Mouse (Mus musculus): ENCODE results near the gene Chmp1a.
"Not testable (repeated sequence)": the region's sequence is repeated elsewhere in the genome, so short reads cannot be mapped to it uniquely, and the experiment has no call there.

Gene Chmp1a

DNA sequence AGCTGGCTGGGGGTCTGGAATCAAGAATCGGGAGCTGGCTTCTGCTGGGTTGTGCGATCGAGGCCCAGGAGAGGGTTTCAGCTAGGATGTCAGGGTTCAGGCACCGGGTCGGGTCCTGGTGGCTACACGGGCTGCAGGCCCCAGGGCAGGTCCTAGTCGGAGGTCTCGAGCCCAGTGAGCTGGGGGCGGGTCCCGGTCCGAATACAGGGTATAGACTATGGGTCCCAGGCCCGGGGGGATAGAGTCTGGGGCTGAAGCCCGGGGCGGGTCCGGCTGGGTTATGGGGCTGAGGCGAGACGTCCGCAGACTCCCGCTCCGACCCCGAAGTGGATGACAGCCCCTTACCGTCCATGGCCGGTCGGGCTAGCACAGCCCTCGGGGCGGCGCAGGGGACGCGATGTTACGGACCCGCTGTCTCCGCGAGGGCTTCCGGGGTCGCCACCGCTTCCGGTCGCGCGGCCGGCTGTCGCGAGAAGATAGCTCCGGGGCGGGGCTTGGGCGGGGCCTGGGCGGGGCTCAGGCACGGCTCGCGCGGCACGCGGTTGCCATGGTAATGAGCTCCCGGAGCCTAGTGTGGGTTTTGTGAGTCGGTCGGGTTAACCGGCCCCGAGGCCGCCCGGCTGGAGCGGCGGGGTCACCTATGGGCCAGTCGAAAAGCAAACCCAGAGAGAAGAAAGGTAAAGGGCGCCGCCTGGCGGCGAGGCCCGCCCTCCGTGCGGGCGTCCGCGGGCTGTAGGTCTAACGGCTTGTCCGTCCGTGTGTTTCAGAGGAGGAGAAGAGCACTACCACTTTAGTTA lies at the start of gene Chmp1a, which contains the start of gene Spata33:
Gene Chmp1a, minus strand, starts transcription at position 443 of the 797 bp plus-strand sequence.
Gene Spata33, plus strand, starts transcription at position 512 of the 797 bp plus-strand sequence.
- DNase-seq (ENCODE audit: extremely low spot score, low read depth, low spot score) = peak; percentile 79

DNA sequence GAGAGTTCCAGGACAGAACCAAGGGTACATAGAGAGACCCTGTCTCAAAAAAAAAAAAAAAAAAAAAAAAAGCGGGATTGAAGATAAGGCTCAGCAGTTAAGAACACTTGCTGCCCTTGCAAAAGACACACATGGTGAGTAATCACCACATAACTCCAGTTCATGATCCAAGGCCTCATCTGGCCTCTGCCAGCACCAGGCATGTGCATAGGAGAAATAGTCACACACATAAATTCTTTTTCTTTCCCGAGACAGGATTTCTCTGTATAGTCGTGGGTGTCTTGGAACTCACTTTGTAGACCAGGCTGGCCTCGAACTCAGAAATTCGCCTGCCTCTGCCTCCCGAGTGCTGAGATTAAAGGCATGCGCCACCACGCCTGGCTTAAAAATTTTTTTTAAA lies 45.0 kb upstream of the Chmp1a start:
- DNase-seq (ENCODE audit: extremely low spot score, low read depth, low spot score) = not testable (repeated sequence)

DNA sequence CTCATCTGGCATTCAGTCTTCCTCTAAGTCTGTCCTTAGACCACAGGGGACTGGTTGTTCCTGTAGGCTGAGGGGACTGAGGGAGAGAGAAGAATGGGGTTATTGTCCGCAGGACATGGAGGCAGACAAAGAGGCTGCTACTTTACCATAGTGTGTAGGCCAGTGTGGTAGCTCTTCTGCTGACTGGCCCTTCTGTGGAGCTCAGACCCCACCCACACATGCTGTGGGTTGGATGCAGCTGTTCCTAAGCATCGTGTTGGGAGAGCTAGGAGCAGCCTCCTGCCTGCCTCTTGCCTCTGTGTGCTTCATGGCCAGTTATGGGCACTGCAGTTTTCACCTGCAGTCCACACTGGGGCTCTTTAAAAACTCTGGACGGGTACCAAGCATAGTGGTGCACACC lies 44.6 kb upstream of the Chmp1a start:
- no peak for DNase-seq (ENCODE audit: extremely low spot score, low read depth, low spot score)

DNA sequence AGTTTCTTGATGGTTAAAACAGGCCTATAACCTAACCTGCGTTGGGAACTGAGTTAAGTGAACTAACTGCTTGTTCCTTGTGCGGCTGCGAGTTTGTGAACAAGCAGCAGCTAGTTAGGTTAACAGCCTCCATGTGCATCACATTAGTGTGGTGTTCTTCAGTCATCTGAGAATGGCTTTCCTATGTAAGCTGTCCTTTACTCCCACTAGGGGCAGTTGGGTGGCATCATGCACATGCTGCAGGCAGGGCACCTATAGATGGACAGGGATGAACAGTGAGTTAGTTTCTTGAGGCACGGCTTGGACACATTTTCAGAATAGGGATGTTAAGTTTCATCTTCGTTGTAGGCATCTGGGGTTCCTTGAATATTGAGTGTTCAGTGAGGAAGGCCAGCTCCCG lies 42.6 kb upstream of the Chmp1a start:
- no peak for DNase-seq (ENCODE audit: extremely low spot score, low read depth, low spot score)

DNA sequence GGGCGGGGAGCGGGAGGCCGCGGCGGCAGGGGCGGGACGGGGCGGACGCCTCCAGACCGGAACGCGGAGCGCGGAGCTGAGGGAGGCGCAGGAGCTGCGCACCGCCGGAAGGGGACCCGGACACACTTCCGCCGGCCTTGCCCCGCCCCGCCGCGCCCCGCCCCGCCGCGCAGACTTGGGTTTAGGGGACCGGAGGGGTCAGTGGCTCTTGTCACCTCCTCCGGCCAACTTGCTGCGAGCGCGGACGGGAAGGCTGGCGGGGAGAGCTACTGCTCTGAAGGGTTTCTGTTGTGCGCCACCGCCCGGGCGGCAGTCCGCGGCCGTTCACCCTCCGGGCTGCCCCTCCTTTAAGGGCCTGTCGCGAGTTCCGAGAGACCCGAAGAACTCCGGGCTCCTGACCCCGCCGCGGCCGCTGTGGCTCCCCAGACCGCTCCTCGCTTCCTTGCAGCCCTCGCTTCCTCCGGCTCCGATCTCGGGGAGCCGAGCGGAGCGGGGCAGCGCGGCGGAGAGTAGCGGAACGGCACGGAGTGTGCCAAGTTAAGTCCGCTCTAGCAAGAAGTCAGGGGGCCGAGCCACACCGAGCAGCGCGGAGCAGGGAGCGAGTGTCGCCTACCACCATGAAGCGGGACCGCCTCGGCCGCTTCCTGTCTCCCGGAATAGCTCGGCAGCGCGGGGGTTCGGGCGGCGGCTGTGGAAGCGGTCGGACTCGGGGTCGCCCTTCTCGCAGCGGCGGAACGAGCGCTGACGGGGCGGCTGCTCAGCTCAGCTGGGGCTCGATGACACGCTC lies 41.7 kb upstream of the Chmp1a start, which contains the start of the genes Zfp276 and Vps9d1:
Gene Zfp276, plus strand, starts transcription at position 97 of the 787 bp plus-strand sequence.
Gene Vps9d1, minus strand, starts transcription at position 250 of the 787 bp plus-strand sequence.
- no peak for DNase-seq (ENCODE audit: extremely low spot score, low read depth, low spot score)

DNA sequence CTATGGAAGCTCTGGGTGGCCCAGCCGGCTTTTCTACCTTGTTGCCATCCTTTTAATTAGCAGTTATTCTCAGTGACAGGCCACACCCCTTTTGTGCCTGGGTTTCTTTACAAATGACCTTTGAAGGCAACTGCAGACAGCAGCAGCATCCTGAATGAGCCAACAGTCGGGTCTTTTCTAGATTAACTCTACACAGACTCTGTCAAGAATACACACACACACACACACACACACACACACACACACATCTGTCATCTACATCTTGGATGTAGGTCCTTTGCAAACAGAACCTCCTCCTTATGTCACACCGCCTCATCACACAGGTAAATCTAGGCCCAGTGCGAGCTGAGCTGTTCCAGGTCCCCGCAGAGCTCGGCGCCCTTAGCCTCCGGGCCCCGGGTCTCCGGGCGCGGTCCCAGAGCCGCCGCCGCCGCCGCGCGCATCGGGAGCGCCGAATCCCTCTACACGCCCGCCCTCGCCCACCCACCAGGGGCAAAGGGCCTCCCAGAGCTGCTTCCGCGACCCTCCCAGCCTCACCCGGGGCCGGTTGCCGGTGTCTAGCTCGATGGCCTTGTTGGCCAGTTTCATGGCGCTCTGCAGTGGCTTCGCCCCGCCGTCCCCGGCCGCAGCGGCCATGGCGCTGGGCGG lies 41.0 kb upstream of the Chmp1a start:
- no peak for DNase-seq (ENCODE audit: extremely low spot score, low read depth, low spot score)

DNA sequence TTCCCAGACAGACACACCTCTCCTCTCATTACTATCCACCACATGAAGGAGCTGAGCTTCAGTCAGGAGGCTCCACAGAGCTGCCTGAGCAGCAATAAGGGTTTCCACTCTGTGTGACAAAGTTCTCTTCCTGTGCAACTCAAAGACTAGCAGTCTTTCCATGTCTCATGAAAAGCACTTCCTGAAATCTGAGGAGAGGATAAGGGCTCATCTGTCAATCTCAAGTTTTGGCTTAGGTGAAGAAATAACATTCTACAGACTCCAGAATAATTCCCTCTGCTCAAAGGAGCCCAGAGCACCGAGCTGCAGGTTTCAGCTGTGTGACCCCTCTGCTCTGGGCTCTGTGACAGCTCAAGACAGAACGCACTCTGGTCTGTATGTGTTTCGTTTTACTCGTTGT lies 40.4 kb upstream of the Chmp1a start:
- DNase-seq (ENCODE audit: extremely low spot score, low read depth, low spot score) = no peak

DNA sequence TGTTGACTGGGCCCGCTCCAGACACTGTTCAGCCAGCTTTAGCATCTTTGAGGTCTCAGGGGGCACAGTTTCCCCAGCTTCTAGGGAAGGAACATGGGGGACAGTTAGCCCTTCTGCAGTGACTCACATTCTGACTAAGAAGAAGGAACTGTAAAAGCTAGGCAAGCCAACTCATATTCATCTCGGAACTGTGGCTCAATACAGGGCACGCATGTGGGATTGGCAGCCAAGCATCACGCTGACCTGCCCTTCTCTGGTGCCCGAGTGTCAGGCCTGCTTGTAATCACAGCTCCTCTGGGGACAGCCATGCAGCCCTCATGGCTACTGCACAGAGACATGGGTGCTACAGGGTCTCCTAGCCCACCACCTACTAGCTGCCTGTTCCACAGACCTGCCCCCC lies 38.4 kb upstream of the Chmp1a start:
- DNase-seq (ENCODE audit: extremely low spot score, low read depth, low spot score) = no peak

DNA sequence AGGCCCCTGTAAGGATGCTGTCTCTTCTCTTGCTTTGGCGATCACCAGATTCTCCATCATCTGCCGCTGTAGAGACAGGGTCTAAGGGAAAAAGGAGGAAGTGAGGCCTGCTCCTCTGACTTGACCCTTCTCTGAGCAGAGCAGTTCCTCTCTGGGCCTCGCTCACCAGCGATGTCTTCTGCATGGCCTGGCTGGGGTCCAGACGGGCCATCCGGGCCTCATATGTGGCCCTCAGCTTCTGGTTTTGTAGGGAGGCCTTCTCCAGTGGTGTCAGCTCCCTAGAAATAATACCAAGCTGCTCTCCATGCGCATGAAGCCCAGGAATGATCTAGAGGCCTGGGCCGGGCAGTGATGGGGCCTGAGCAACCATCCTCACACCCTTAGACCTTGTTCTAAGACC lies 36.0 kb upstream of the Chmp1a start:
- no peak for DNase-seq (ENCODE audit: extremely low spot score, low read depth, low spot score)

DNA sequence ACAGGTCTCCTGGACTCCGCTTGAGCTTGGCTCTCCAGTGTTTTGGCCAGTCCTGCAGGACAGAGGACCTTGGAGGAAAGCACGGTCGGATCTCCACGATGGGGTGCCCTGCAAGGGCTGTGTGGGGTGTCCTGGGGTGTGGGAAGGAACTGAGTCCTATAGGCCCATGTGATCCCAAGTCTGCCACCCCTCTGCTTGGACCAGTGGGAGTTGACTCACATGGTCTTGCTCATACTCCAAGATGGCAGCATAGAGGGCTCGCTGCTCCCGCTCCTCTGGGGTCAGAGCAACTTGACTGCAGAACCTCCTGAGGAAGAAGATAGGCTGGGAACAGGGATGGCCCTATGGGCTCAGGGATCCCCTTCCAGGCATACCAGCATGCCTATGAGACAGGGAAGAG lies 35.2 kb upstream of the Chmp1a start:
- DNase-seq (ENCODE audit: extremely low spot score, low read depth, low spot score) = no peak

DNA sequence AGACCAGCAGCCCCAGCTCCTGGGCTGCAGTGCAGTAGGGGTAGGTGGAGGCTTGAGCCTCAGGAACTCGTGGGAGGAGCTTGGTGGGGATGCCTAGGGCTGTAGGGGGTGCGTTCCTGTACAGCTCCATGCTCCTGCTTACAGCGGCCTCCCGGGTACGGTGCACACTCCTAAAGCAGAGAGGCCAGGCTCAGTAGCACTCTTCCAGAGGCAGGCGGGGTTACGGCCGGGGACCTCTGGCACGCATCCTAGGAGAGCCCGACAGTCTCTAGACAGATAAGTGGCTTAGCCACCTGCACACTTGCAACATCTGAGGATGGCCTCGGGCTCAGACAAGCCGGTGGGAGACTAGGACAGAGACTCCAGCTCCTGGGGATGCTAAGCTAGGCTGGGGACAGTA lies 33.0 kb upstream of the Chmp1a start:
- DNase-seq (ENCODE audit: extremely low spot score, low read depth, low spot score) = no peak

DNA sequence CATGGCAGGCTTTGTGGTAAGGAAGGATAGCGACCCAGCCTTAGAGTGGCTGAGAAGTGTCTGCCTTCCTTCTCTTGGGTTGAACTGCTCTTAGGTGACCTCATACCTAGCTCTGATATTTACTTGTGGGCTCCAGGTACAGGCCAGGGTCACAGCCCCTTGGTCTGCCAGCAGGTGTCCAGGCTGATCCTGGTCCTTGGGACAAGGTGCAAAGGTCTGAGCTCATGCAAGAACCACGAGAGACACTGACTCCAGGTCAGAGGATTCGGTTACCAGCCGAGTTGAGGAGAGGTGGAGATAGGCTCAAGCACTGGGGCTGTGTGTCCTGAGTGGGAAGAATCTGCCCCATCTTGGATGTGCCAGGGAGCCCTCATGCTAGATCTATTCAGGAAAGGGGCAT lies 31.8 kb upstream of the Chmp1a start:
- DNase-seq (ENCODE audit: extremely low spot score, low read depth, low spot score) = no peak

DNA sequence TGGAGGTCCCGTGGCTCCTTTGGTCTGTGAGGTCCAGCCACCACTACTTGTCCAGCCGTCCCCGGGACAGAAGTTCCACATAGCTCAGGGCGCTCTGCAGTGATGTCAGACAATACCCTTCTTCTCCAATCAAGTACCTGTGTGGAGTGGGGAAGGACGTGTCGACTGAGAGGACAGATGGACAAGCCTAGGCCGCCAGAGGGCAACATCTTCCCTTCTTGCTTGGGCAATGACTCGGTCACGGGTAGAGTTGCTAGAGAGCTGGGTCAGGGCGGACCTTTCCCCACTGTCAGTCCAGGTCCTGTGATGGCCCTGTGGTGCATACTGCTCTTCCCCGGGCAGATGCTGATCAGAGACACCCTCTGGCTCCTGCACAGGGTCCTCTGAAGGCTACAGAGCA lies 30.5 kb upstream of the Chmp1a start:
- no peak for DNase-seq (ENCODE audit: extremely low spot score, low read depth, low spot score)

DNA sequence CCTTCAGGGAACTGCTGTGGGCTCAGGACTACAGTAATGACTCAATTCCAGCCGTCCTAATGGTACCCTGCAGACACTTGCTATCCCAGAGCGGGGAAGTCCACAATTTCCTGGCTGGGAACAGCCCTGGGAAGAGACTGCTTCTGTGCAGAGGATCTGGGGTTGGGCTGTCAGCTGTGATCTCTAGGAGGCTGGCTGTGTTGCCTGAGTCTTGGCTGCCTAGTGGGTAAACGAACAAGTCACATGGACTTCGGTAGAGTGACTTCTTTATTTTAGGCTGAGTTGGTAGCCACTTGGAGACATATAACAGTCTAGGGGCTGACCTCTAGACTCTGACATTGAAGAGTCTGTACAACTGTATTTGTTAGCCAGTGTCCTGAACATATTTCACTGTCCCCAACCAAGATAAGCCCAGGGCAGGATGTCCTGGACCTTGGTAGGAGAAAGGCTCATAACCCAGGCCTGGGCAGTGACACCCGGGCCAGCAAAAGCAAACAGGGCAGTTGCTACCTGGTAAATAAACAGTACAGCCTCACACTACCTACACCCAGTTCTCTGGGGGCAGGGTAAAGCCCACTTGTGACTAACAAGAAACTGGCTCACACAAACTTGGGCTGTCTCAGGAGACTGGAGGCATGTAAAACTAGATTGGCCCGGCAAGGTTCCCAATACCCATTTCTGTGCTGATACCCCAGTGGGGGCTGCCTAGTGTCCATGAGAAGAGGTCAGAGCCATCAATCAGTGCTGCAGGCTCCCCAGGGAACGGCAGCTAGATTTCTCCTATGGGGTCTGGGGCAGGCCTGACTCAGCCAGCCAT lies 29.8 kb upstream of the Chmp1a start:
- DNase-seq (ENCODE audit: extremely low spot score, low read depth, low spot score) = no peak

DNA sequence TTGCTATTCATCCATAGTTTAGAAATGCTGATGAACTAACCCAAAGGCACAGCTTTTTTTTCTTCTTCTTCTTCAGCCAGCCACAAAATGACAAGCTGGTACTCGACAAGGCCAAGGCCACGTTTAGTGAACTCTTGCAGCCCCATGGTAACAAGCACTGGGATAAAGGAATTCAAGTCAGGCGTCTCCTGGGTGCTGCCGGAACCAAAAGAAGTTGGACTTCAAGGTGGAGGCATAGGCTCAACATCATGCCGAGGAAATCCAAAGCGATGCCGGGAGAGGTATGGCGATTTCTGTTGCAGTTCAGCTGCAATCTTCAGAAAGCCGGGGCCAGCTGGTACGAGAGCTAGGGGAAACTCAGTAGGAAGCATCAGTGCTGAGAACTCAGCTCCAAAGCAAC lies 26.8 kb upstream of the Chmp1a start:
- no peak for DNase-seq (ENCODE audit: extremely low spot score, low read depth, low spot score)

DNA sequence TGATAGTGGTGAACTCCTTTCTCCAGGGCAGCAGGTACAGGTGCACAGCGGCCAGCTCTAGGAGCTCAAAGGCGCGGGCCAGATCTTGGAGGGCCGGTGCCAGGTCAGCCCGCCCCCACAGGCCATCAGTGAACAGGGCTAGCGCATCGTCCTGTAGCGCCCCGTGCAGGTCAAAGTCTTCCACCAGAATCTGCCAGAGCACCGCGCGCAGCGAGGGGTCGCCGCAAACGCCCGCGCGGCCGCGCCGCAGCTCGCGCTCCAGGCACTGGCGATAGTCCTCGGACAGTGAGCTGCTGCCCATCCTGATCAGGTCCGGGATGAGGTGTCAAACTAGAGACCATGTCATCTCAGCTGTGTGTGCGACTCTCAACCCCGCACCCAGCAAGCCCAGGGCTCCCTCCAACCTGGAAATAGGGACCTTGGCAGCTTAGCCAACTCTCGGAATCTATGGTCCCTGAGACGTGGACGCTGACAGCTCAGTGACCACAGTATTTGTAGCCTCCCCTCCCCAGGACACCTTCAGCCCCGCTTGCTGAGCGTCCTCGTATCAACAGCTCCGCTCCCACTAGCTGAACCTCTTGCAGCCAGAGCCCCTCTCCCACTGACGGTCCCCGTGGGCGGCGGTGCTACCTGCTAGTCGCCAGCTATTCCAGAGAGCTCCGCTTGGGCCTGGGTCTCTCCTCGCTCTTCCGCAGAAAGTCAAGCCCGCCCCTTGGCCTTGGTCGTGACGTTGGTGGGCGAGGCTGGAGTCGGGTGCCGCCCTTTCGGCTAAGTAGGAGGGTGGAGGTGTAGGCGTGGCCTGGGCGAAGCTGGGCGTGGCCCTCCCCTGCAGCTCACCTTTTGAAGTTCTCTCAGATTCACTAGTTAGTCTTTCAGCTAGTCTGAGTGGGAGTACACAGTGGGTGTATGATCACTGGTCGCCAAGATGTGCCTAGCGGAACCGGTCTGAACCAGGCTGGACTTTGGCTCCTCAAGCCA lies 23.2 kb upstream of the Chmp1a start, which contains the start of gene Spata2l:
Gene Spata2l, minus strand, starts transcription at position 714 of the 978 bp plus-strand sequence.
- DNase-seq (ENCODE audit: extremely low spot score, low read depth, low spot score) = peak; percentile 69

DNA sequence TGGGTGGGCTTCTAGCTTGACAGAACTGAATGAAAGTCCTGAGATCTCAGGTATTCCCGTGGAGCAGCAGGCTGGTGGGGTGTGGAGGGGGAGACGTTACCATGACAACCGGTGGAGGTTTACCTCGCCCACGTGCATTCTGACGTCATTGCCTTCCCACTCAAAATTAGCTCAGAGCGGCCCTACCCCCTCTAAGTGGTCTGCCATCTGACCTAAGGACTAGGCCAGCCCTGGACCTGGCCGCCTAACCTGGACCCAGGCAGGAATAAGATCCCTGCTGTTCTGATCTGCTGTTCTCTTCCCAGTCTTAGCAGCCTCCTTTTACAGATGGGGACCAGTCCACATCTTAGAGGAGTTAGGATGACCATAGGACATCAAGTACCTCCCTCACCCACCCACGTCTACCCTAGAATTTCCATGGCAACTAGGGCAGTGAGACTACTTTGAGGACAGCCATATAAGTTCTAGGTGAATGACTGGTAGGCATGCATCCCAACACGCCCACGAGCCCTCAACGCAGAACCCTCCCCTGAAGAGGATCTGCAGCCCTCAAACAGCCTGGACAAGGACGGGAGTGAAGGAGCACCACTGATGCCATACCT lies 22.5 kb upstream of the Chmp1a start:
- DNase-seq (ENCODE audit: extremely low spot score, low read depth, low spot score) = no peak

DNA sequence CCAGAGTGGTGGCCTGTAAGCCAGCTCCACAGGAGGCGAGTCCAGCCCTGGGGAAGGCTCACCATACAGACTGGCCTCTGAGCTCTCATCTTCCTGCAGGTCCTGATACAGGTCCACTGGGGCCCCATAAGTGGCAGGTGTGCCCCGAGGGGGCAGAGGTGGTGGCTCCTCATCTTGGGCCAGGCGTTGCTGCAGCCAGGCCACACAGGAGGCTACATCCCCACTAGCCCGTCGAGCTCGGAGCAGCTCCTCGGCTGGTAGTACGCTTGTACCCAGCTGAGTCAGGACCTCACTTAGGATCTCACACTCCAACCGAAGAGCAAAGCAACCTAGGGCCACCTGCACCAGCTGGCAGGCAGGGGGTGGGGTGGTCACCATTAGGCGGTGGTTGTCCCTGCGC lies 21.2 kb upstream of the Chmp1a start:
- DNase-seq (ENCODE audit: extremely low spot score, low read depth, low spot score) = no peak

DNA sequence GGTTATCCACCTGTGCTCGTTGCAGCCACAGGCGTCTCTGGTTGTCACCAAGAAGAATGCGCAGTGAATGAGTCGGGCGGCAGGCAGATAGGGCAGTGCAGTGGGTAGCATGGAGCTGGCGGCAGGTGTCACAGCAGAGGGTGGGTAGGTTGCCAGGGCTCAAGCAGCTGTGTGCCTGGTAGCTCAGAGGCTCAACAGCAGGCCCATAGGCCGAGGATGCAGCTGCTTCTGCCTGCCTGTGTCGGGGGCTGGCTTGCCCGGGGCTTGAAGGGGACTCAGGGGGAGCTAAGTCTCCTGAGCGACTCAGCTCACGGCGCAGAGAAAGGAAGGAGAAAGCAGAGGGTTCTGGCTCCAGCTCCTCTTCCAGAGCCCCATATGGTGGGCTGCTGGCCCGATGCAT lies 20.7 kb upstream of the Chmp1a start:
- DNase-seq (ENCODE audit: extremely low spot score, low read depth, low spot score) = no peak
